In the genomic region with DNA sequence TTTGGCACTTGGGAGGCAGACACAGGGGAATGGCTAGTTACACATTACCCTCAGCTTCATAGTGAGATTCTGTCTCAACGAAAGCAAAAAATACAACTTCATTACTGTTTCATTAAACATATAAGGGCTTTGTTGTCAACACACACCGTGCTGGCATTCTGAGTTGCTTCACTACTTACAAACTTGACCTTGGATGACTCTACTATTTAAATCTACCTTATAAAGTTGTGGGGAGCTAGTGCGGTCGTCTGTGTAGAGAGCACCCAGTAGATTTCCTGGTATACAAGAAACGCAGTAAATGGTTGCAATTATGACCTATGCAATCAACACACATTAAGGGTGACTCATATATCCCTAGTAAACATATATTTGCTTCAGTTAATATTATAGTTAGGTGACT, we compare ENCODE assay signal across 8 mouse cellular contexts. TPM values are rescaled to one million over a fixed set of nuclear protein-coding genes. Genes with fewer than 3 reads are reported as not detected.
DNase-seq lines count a peak whose midpoint lies in the region; ATAC-seq lines count a peak whose summit lies in the region.

No protein-coding gene starts in this region.

- H3K4me2 ChIP-seq in forebrain, embryonic 12.5 days = peak overlapping the region; percentile 57
- peak overlapping the region; percentile 76 for H3K4me2 ChIP-seq in liver, embryonic 12.5 days

- WGBS in heart, embryonic 10.5 days = 30% methylated on average over 5 of the region's 5 CpGs
- 42% methylated on average over 5 of the region's 5 CpGs for WGBS in forebrain, embryonic 12.5 days
- 33% methylated on average over 5 of the region's 5 CpGs for WGBS in liver, embryonic 12.5 days (ENCODE audit: insufficient replicate concordance)

- peak; percentile 25 for ATAC-seq in forebrain, embryonic 12.5 days (ENCODE audit: low FRiP score)
- no peak for ATAC-seq in liver, embryonic 12.5 days

- H3K4me3 ChIP-seq in heart, embryonic 10.5 days = peak overlapping the region; percentile 96
- H3K4me3 ChIP-seq in forebrain, embryonic 12.5 days (replicated peaks) = peak overlapping the region; percentile 100
- H3K4me3 ChIP-seq in liver, embryonic 12.5 days = peak overlapping the region; percentile 81

- peak overlapping the region; percentile 53 for H3K9ac ChIP-seq in forebrain, embryonic 12.5 days
- H3K9ac ChIP-seq in liver, embryonic 12.5 days = peak overlapping the region; percentile 65

- H3K4me1 ChIP-seq in heart, embryonic 10.5 days = peaks cover 15% of the 10 kb centered on the region
- H3K4me1 ChIP-seq in forebrain, embryonic 12.5 days = peaks cover 20% of the 10 kb centered on the region
- H3K4me1 ChIP-seq in liver, embryonic 12.5 days = peaks cover 22% of the 10 kb centered on the region

- peak overlapping the region; percentile 98 for H3K27ac ChIP-seq in heart, embryonic 10.5 days
- peak overlapping the region; percentile 71 for H3K27ac ChIP-seq in forebrain, embryonic 12.5 days
- peak overlapping the region; percentile 98 for H3K27ac ChIP-seq in liver, embryonic 12.5 days

- no peak for DNase-seq in heart, embryonic 10.5 days (ENCODE audit: low spot score)
- no peak for DNase-seq in heart, postnatal 36 days
- peak; percentile 30 for DNase-seq in CD4-positive helper T cell, adult 2 months (ENCODE audit: low read depth, low spot score)
- DNase-seq in cerebellum, postnatal 36 days = no peak
- no peak for DNase-seq in kidney, adult 8-10 months
- DNase-seq in adrenal gland, postnatal 4 days (ENCODE audit: low spot score in 2 of 2) = no peak

- H3K9me3 ChIP-seq in heart, embryonic 10.5 days = no peaks in the 10 kb centered on the region
- no peaks in the 10 kb centered on the region for H3K9me3 ChIP-seq in forebrain, embryonic 12.5 days
- H3K9me3 ChIP-seq in liver, embryonic 12.5 days (replicated peaks) = no peaks in the 10 kb centered on the region

- H3K27me3 ChIP-seq in heart, embryonic 10.5 days (ENCODE audit: insufficient read depth, poor library complexity, severe bottlenecking) = no peaks in the 10 kb centered on the region
- H3K27me3 ChIP-seq in forebrain, embryonic 12.5 days = no peaks in the 10 kb centered on the region
- H3K27me3 ChIP-seq in liver, embryonic 12.5 days (replicated peaks) = no peaks in the 10 kb centered on the region

- H3K36me3 ChIP-seq in heart, embryonic 10.5 days = no peaks in the 10 kb centered on the region
- H3K36me3 ChIP-seq in forebrain, embryonic 12.5 days (replicated peaks) = no peaks in the 10 kb centered on the region
- H3K36me3 ChIP-seq in liver, embryonic 12.5 days = 0 out of 2 replicates have a peak, but pooled peaks cover 3% of the 10 kb centered on the region

- intact Hi-C loops in heart, postnatal 36 days (cut with DNase I) = no loop called here

RNA-seq across cellular contexts. Expression of a gene that starts 0.7 kb away (rescaled TPM):
- 20.0 and 31.0 TPM in 2 replicates for polyA plus RNA-seq in heart, embryonic 10.5 days (2016; fragmentation: Nextera tagmentation; extraction: Ambion mirVana)
- total RNA-seq in heart, postnatal 36 days (2021) = 10 to 100 TPM; 29.0 to 41.1 TPM
- polyA plus RNA-seq in forebrain, embryonic 12.5 days (2016; fragmentation: Nextera tagmentation; extraction: Ambion mirVana) = 43.7 and 48.6 TPM in 2 replicates
- 38.3 and 39.0 TPM in 2 replicates for polyA plus RNA-seq in liver, embryonic 12.5 days (2016; fragmentation: Nextera tagmentation; extraction: Ambion mirVana)
- total RNA-seq in adrenal gland, postnatal 4 days (2021) = 10 to 100 TPM; 73.6 to 85.3 TPM

RNA-seq across cellular contexts. Expression of a gene that starts 59.1 kb away (rescaled TPM):
- polyA plus RNA-seq in heart, embryonic 10.5 days (2016; fragmentation: Nextera tagmentation; extraction: Ambion mirVana) = 8.3 and 11.6 TPM in 2 replicates
- total RNA-seq in heart, postnatal 36 days (2021) = 10 to 100 TPM; 36.4 to 37.4 TPM
- polyA plus RNA-seq in forebrain, embryonic 12.5 days (2016; fragmentation: Nextera tagmentation; extraction: Ambion mirVana) = 20.2 and 21.0 TPM in 2 replicates
- polyA plus RNA-seq in liver, embryonic 12.5 days (2016; fragmentation: Nextera tagmentation; extraction: Ambion mirVana) = 6.6 and 7.0 TPM in 2 replicates
- total RNA-seq in adrenal gland, postnatal 4 days (2021) = 10 to 100 TPM; 48.1 to 48.9 TPM
